Mouse (Mus musculus): ENCODE data around the gene Clcf1.

DNA sequence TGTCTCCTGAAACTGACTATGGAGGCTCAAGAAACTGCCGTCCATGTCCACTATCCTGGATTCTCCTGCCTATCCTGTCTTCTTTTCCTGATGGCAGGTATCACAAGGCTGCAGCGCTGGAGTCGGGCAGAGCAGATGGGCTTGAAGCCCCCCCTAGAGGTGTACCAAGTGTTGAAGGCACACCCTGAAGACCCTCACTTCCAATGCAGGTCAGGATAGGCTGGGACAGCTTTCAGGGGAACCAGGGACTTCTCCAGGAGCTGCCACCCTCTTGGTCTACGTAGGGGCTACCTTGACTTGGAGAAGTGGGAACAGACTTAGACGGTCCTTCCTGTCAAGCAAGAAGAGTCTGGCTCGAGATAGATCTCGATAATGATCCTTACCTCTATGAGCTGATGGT, 18.6 kb downstream of the Clcf1 start:
- no peak for TF ChIP-seq MYOD1 (IDR thresholded peaks at IDR 0.05; ENCODE audit: control insufficient read depth in 1 of 3, insufficient read length in 2 of 3, low read depth in 2 of 3)
- TF ChIP-seq MYOG (IDR thresholded peaks at IDR 0.05; ENCODE audit: control insufficient read depth in 1 of 3, insufficient read depth in 1 of 3, insufficient read length in 2 of 3, low read depth in 2 of 3) = no peak
- no peak for TF ChIP-seq USF1 (IDR thresholded peaks at IDR 0.05; ENCODE audit: low read depth)
- TF ChIP-seq TCF12 (IDR thresholded peaks at IDR 0.05; ENCODE audit: insufficient read depth, poor library complexity, severe bottlenecking) = no peak
- no peak for TF ChIP-seq POLR2A (IDR thresholded peaks at IDR 0.05; ENCODE audit: insufficient read length, low read depth)

Data from myocyte (in vitro differentiated cells).